Mouse (Mus musculus) embryonic facial prominence, embryonic 10.5 days (tissue): ENCODE results near the gene Mrtfb. TPM values are rescaled to one million over a fixed set of nuclear protein-coding genes. Genes with fewer than 3 reads are reported as not detected.

Experiments used
- DNase-seq: peaks from one replicate; pipeline ENCODE4 v3.0.0-alpha.2; 2017; ENCODE audit warnings: low spot score
- H3K27ac ChIP-seq: fragments of 300-500 bp; sonication (generic); replicated peaks from 2 replicates; pipeline ENCODE4 v1.5.1; 2016; ENCODE audit warnings: mild to moderate bottlenecking
- H3K27me3 ChIP-seq: fragments of 300-500 bp; sonication (generic); replicated peaks from 2 replicates; pipeline ENCODE4 v1.6.1; 2016; ENCODE audit warnings: low read depth, mild to moderate bottlenecking; ENCODE audit not compliant: poor library complexity, severe bottlenecking
- H3K36me3 ChIP-seq: fragments of 300-500 bp; sonication (generic); replicated peaks from 2 replicates; pipeline ENCODE4 v1.6.1; 2016; ENCODE audit warnings: mild to moderate bottlenecking, moderate library complexity
- H3K4me1 ChIP-seq: fragments of 300-500 bp; sonication (generic); 2 replicates; pipeline ENCODE4 v1.6.1; 2016
- H3K4me3 ChIP-seq: fragments of 300-500 bp; sonication (generic); 2 replicates; pipeline ENCODE4 v1.5.1; 2016; ENCODE audit warnings: mild to moderate bottlenecking, moderate library complexity
- H3K9me3 ChIP-seq: fragments of 300-500 bp; sonication (generic); 2 replicates; pipeline ENCODE4 v1.6.1; 2016; ENCODE audit warnings: mild to moderate bottlenecking
- WGBS: fragments of 180-500 bp; shearing (Covaris S2); methylation state at CpG from one replicate; pipeline ENCODE4 v1.1.7; 2016; 5-methylcytosine and 5-hydroxymethylcytosine counted together
- polyA plus RNA-seq: library from polyadenylated mRNA; unstranded; fragments of >200 nt; fragmentation: Nextera tagmentation; extraction: Ambion mirVana; gene quantifications from 2 replicates; pipeline ENCODE4 v1.2.1, GENCODE M21; 2016

Gene Mrtfb
- polyA plus RNA-seq = 21.3 and 22.2 TPM in 2 replicates

- Histone ChIP-seq H3K27me3 (no peaks in the 10 kb centered on the region), H3K4me3 (peak within 1 kb of the TSS; percentile 96), H3K9me3 (no peaks in the 10 kb centered on the region), H3K27ac (peak within 1 kb of the TSS; percentile 98), H3K4me1 (peaks cover 22% of the 10 kb centered on the region), H3K36me3 (0 out of 2 replicates have a peak, but pooled peaks cover 5% of the 10 kb centered on the region)
- peak; percentile 92 for DNase-seq
- under 1% methylated on average over 56 of the region's 56 CpGs for WGBS
Observed at GRCm38 (mm10) chr16:13255855-13256635, at the start of gene Mrtfb. Gene Mrtfb, plus strand, starts transcription at chr16:13256481.

- 57% methylated on average over 5 of the region's 5 CpGs for WGBS
- Histone ChIP-seq H3K9me3 (no peaks in the 10 kb centered on the region), H3K4me3 (no peak overlapping the region), H3K4me1 (peaks cover 19% of the 10 kb centered on the region), H3K27ac (no peak overlapping the region), H3K27me3 (no peaks in the 10 kb centered on the region; the same call in 1 of the 2 replicates), H3K36me3 (no peaks in the 10 kb centered on the region)
- no peak for DNase-seq
Observed at GRCm38 (mm10) chr16:13207649-13208048, 48.6 kb upstream of the Mrtfb start.

GRCm38 (mm10) chr16:13208087-13208486 is 48.2 kb upstream of the Mrtfb start:
- Histone ChIP-seq H3K9me3 (no peaks in the 10 kb centered on the region), H3K27ac (no peak overlapping the region), H3K36me3 (no peaks in the 10 kb centered on the region), H3K27me3 (no peaks in the 10 kb centered on the region; the same call in 1 of the 2 replicates), H3K4me1 (peaks cover 19% of the 10 kb centered on the region), H3K4me3 (no peak overlapping the region)
- 39% methylated on average over 3 of the region's 3 CpGs for WGBS
- DNase-seq = no peak

GRCm38 (mm10) chr16:13212781-13213180 is 43.5 kb upstream of the Mrtfb start:
- Histone ChIP-seq H3K9me3 (no peaks in the 10 kb centered on the region), H3K27me3 (no peaks in the 10 kb centered on the region), H3K4me1 (no peaks in the 10 kb centered on the region), H3K4me3 (no peak overlapping the region), H3K36me3 (no peaks in the 10 kb centered on the region), H3K27ac (no peak overlapping the region)
- WGBS = 72% methylated on average over 4 of the region's 4 CpGs
- DNase-seq = no peak

- 80% methylated on average over 5 of the region's 5 CpGs for WGBS
- Histone ChIP-seq H3K4me1 (no peaks in the 10 kb centered on the region), H3K4me3 (no peak overlapping the region), H3K36me3 (no peaks in the 10 kb centered on the region), H3K9me3 (no peaks in the 10 kb centered on the region), H3K27ac (no peak overlapping the region), H3K27me3 (no peaks in the 10 kb centered on the region)
- DNase-seq = no peak
Observed at GRCm38 (mm10) chr16:13216116-13216952, 39.9 kb upstream of the Mrtfb start.

GRCm38 (mm10) chr16:13217951-13218350 is 38.3 kb upstream of the Mrtfb start:
- 82% methylated on average over 8 of the region's 8 CpGs for WGBS
- no peak for DNase-seq
- H3K27ac ChIP-seq = no peak overlapping the region
- H3K36me3 ChIP-seq = no peaks in the 10 kb centered on the region
- H3K4me3 ChIP-seq = no peak overlapping the region
- no peaks in the 10 kb centered on the region for H3K9me3 ChIP-seq
- no peaks in the 10 kb centered on the region for H3K27me3 ChIP-seq
- H3K4me1 ChIP-seq = no peaks in the 10 kb centered on the region

- H3K27me3 ChIP-seq = no peaks in the 10 kb centered on the region
Observed at GRCm38 (mm10) chr16:13221475-13221874, 34.8 kb upstream of the Mrtfb start.

GRCm38 (mm10) chr16:13232043-13232442 is 24.2 kb upstream of the Mrtfb start:
- Histone ChIP-seq H3K27ac (no peak overlapping the region), H3K9me3 (no peaks in the 10 kb centered on the region), H3K4me3 (no peak overlapping the region), H3K27me3 (no peaks in the 10 kb centered on the region), H3K4me1 (peaks cover 12% of the 10 kb centered on the region), H3K36me3 (no peaks in the 10 kb centered on the region)
- DNase-seq = no peak
- 88% methylated on average over 7 of the region's 7 CpGs for WGBS

More at GRCm38 (mm10) chr16:13221475-13221874, 34.8 kb upstream of the Mrtfb start:
- no peak overlapping the region for H3K27ac ChIP-seq
- no peaks in the 10 kb centered on the region for H3K9me3 ChIP-seq
- H3K4me3 ChIP-seq = no peak overlapping the region
- H3K4me1 ChIP-seq = no peaks in the 10 kb centered on the region
- WGBS = 91% methylated on average over 1 of the region's 1 CpGs
- DNase-seq = no peak
- H3K36me3 ChIP-seq = no peaks in the 10 kb centered on the region

- H3K27ac ChIP-seq = peak overlapping the region; percentile 35; the same call in 1 of the 2 replicates
- no peaks in the 10 kb centered on the region for H3K9me3 ChIP-seq
- no peaks in the 10 kb centered on the region for H3K27me3 ChIP-seq
- H3K4me1 ChIP-seq = peaks cover 12% of the 10 kb centered on the region
- DNase-seq = peak; percentile 21
- no peak overlapping the region for H3K4me3 ChIP-seq
- WGBS = 59% methylated on average over 14 of the region's 14 CpGs
- H3K36me3 ChIP-seq = no peaks in the 10 kb centered on the region
Observed at GRCm38 (mm10) chr16:13232912-13233802, 23.1 kb upstream of the Mrtfb start.

- WGBS = 77% methylated on average over 4 of the region's 4 CpGs
- Histone ChIP-seq H3K9me3 (no peaks in the 10 kb centered on the region), H3K4me1 (peaks cover 4% of the 10 kb centered on the region; the same call in 1 of the 2 replicates)
Observed at GRCm38 (mm10) chr16:13239039-13239438, 17.2 kb upstream of the Mrtfb start.

GRCm38 (mm10) chr16:13239544-13239943 is 16.7 kb upstream of the Mrtfb start:
- Histone ChIP-seq H3K9me3 (no peaks in the 10 kb centered on the region), H3K36me3 (no peaks in the 10 kb centered on the region), H3K27ac (no peak overlapping the region), H3K4me3 (no peak overlapping the region), H3K4me1 (peaks cover 4% of the 10 kb centered on the region; the same call in 1 of the 2 replicates), H3K27me3 (no peaks in the 10 kb centered on the region)
- DNase-seq = no peak
- 59% methylated on average over 2 of the region's 2 CpGs for WGBS

More at GRCm38 (mm10) chr16:13239039-13239438, 17.2 kb upstream of the Mrtfb start:
- Histone ChIP-seq H3K27me3 (no peaks in the 10 kb centered on the region), H3K36me3 (no peaks in the 10 kb centered on the region), H3K27ac (no peak overlapping the region), H3K4me3 (no peak overlapping the region)
- DNase-seq = no peak

- Histone ChIP-seq H3K4me3 (no peak overlapping the region), H3K27ac (no peak overlapping the region), H3K27me3 (no peaks in the 10 kb centered on the region), H3K4me1 (peaks cover 4% of the 10 kb centered on the region; the same call in 1 of the 2 replicates), H3K36me3 (no peaks in the 10 kb centered on the region), H3K9me3 (no peaks in the 10 kb centered on the region)
- 75% methylated on average over 7 of the region's 7 CpGs for WGBS
- no peak for DNase-seq
Observed at GRCm38 (mm10) chr16:13240326-13240725, 16.0 kb upstream of the Mrtfb start.
